Mouse (Mus musculus) intestine, postnatal 0 days (tissue): ENCODE measurements around the gene Capn5. TPM values are rescaled to one million over a fixed set of nuclear protein-coding genes. Genes with fewer than 3 reads are reported as not detected.

Experiments used
- ATAC-seq: fragments of 200-750 bp; cut with Nextera tagmentation; 2 replicates; pipeline ENCODE4 v1.8.0; 2017; ENCODE audit warnings: mild to moderate bottlenecking, moderate TSS enrichment, moderate library complexity
- H3K27ac ChIP-seq: fragments of 300-500 bp; sonication (generic); 2 replicates; pipeline ENCODE4 v1.5.1; 2014; ENCODE audit warnings: mild to moderate bottlenecking, low read depth, low read length, moderate library complexity
- H3K27me3 ChIP-seq: fragments of 300-500 bp; sonication (generic); replicated peaks from 2 replicates; pipeline ENCODE4 v1.6.1; 2014; ENCODE audit warnings: low read length, mixed read lengths; ENCODE audit not compliant: control insufficient read depth, insufficient read depth
- H3K36me3 ChIP-seq: fragments of 300-500 bp; sonication (generic); 2 replicates; pipeline ENCODE4 v1.6.1; 2014; ENCODE audit warnings: mild to moderate bottlenecking, moderate library complexity; ENCODE audit not compliant: control insufficient read depth, insufficient read depth
- H3K4me1 ChIP-seq: fragments of 300-500 bp; sonication (generic); replicated peaks from 2 replicates; pipeline ENCODE4 v1.6.1; 2014; ENCODE audit warnings: antibody characterized with exemption, low read length, mixed read lengths; ENCODE audit not compliant: control insufficient read depth, insufficient read depth
- H3K4me2 ChIP-seq: fragments of 300-500 bp; sonication (generic); replicated peaks from 2 replicates; pipeline ENCODE4 v1.6.1; 2014; ENCODE audit warnings: low read depth, mild to moderate bottlenecking, moderate library complexity
- H3K4me3 ChIP-seq: fragments of 300-500 bp; sonication (generic); 2 replicates; pipeline ENCODE4 v1.5.1; 2014; ENCODE audit warnings: low read depth, low read length
- H3K9ac ChIP-seq: fragments of 300-500 bp; sonication (generic); 2 replicates; pipeline ENCODE4 v1.6.1; 2014; ENCODE audit warnings: mild to moderate bottlenecking, low read depth, low read length
- H3K9me3 ChIP-seq: fragments of 300-500 bp; sonication (generic); 2 replicates; pipeline ENCODE4 v1.6.1; 2016; ENCODE audit warnings: mixed run types; ENCODE audit not compliant: control insufficient read depth
- CTCF ChIP-seq: sonication (generic); IDR thresholded peaks from 2 replicates; pipeline ENCODE4 v1.5.1; 2016; ENCODE audit warnings: low read depth, mild to moderate bottlenecking, control low read depth, antibody characterized with exemption, moderate library complexity
- WGBS: fragments of 180-500 bp; shearing (Covaris S2); extraction: QIAGEN DNeasy Blood & Tissue Kit; methylation state at CpG from one replicate; pipeline ENCODE4 v1.1.7; 2014; 5-methylcytosine and 5-hydroxymethylcytosine counted together
- polyA plus RNA-seq: library from polyadenylated mRNA; unstranded; fragments of >200 nt; fragmentation: Nextera tagmentation; extraction: Ambion mirVana; gene quantifications from 2 replicates; pipeline ENCODE4 v1.2.1, GENCODE M21; 2015

Capn5 gene
- polyA plus RNA-seq, 1 experiment from 2014 or later, result 3.3 TPM

DNA sequence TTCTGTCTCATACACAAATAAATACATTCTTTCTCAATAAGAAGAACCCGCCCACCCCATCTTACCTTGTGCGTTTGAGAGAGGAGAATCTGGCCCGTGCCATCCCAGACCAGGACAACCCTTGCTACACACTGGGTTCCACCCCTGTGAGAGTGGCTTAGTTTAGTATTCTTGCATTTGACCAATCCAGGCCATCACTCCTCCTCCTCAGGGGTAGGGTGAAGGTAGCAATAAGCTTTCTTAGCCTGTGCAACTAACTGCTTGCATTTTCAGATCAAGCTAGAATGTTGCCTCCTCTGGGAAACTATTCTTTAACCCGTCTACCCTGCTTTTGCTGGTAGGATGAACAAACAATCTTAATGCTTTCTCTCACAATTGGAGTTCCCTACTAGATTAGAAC is 21.3 kb upstream of the Capn5 start, which contains the start of gene B3gnt6:
TSS of gene B3gnt6 (minus strand) at position 101 of the 400 bp plus-strand sequence.
- TF ChIP-seq CTCF, result no peak
- Histone ChIP-seq H3K9ac (no peak within 1 kb of the TSS), H3K4me2 (no peak within 1 kb of the TSS), H3K9me3 (no peaks in the 10 kb centered on the region), H3K4me1 (peaks cover 3% of the 10 kb centered on the region), H3K27ac (no peak within 1 kb of the TSS), H3K36me3 (no peaks in the 10 kb centered on the region), H3K27me3 (peaks cover 3% of the 10 kb centered on the region; the same call in 1 of the 2 replicates), H3K4me3 (no peak within 1 kb of the TSS)
- WGBS, result 91% methylated on average over 4 of the region's 4 CpGs
- no peak for ATAC-seq

DNA sequence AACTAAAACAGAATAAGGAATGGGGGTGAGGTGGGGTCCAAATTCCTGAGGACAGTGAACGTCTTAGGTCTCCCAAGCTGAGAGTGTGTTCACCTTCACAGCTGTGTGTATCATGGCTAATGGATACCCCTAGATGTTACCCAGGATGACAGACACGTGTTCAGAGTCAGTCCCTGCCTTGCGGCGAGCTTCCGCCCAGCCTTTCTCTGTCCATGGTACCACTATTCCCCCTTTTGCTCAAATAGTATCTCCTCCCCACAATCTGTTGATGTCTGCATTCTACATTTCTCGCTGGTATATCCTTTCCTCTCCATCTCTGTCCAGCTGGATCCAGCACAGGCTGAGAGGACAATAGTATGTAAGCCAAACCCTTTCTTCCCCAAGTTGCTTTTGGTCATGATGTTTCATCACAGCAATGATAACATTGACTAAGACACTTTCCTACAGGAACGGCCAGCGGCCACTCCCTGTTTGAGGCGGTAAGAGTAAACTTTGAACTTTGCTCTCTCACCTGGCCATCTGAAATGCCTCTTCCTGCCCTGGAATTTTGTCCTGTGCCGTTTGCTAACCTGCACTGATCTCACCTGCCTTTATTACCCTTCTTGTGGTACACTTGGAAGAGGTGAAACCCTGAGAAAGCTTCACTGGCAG is 17.2 kb upstream of the Capn5 start:
- Histone ChIP-seq H3K27me3 (peaks cover 24% of the 10 kb centered on the region; the same call in 1 of the 2 replicates), H3K4me2 (no peak overlapping the region), H3K36me3 (no peaks in the 10 kb centered on the region), H3K4me3 (no peak overlapping the region), H3K27ac (no peak overlapping the region), H3K9ac (no peak overlapping the region), H3K9me3 (no peaks in the 10 kb centered on the region), H3K4me1 (peaks cover 14% of the 10 kb centered on the region)
- TF ChIP-seq CTCF, result no peak
- WGBS, result 19% methylated on average over 10 of the region's 10 CpGs
- ATAC-seq, result peak; percentile 75

DNA sequence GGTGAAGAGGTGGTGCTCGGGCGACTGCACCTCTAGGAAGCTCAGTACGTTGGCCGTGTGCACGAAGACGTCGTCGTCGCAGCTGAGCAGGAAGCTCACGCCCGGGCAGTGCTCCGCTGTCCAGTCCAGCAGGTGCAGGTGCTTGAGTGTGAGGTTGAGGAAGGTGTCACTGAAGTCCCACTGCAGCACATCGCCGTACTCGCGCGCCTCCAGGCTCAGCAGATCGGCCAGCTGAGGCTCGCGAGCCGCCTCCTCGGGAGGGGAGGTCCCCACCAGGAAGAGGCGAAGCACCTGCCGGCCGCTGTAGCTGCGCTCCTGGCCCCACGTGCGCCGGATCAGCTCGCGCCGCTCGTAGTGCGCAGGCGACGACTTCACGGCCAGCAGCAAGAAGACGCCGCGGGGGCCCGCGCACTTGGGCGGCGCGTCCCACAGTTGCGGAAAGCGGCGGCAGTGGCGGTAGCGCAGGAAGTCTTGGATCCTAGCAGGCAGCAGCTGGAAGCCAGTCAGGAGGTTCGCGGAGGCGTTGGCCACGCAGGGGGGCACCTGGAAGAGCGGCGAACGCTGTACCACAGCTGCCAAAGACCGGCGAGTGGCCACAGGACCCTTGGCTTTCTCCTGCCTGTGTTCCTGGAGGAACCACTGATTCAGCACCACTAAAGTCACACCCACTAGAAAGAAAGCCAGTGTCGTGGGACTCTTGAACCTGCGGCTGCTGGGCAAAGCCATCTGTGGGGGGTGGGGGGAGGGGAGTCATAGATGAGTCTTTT is 16.1 kb upstream of the Capn5 start:
- Histone ChIP-seq H3K27ac (no peak overlapping the region), H3K4me2 (peak overlapping the region; percentile 65), H3K4me3 (peak overlapping the region; percentile 29), H3K9ac (no peak overlapping the region; the same call in 1 of the 2 replicates), H3K27me3 (peaks cover 24% of the 10 kb centered on the region; the same call in 1 of the 2 replicates), H3K9me3 (no peaks in the 10 kb centered on the region), H3K4me1 (peaks cover 14% of the 10 kb centered on the region), H3K36me3 (no peaks in the 10 kb centered on the region)
- ATAC-seq, result peak; percentile 19
- WGBS, result 1% methylated on average over 61 of the region's 61 CpGs
- no peak for TF ChIP-seq CTCF

DNA sequence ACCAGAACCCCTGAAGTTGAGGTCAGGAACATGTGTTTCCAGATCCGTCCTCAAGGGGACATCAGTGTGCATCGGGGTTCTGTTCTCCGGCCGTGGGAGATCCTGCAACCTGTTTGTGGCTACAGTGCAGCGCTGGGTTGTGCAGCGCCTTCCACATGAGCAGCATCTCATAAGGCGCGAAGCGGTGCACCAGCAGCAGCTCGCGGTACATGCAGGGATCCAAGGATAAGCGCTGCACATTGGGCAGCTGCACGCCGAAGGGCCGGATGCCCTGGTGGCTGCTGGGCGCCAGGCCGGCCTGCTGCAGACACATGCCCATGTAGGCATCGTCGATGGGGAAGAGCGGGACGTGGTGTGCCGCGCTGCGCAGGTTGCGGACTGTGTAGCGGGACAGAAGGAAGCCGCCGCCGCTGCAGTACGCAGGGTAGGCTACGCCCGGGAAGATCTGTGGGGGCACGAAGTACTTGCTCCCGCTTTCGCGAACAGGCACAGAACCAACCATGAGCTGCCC is 15.5 kb upstream of the Capn5 start:
- Histone ChIP-seq H3K4me3 (peak overlapping the region; percentile 29), H3K9me3 (no peaks in the 10 kb centered on the region), H3K4me1 (peaks cover 14% of the 10 kb centered on the region), H3K36me3 (no peaks in the 10 kb centered on the region), H3K9ac (no peak overlapping the region; the same call in 1 of the 2 replicates), H3K27ac (no peak overlapping the region), H3K4me2 (peak overlapping the region; percentile 65), H3K27me3 (peaks cover 24% of the 10 kb centered on the region; the same call in 1 of the 2 replicates)
- peak; percentile 73 for TF ChIP-seq CTCF
- ATAC-seq, result peak; percentile 22
- WGBS, result 3% methylated on average over 36 of the region's 36 CpGs

GRCm38 (mm10) chr7:98191571-98192250 is 13.6 kb upstream of the Capn5 start:
- H3K27me3 ChIP-seq, result peaks cover 24% of the 10 kb centered on the region; the same call in 1 of the 2 replicates
- peak; percentile 83 for TF ChIP-seq CTCF
- ATAC-seq, result no peak
- 64% methylated on average over 17 of the region's 17 CpGs for WGBS
- no peak overlapping the region for H3K4me2 ChIP-seq
- no peaks in the 10 kb centered on the region for H3K36me3 ChIP-seq
- no peak overlapping the region for H3K27ac ChIP-seq
- H3K4me1 ChIP-seq, result peaks cover 14% of the 10 kb centered on the region
- no peak overlapping the region for H3K9ac ChIP-seq
- H3K4me3 ChIP-seq, result no peak overlapping the region
- H3K9me3 ChIP-seq, result no peaks in the 10 kb centered on the region

GRCm38 (mm10) chr7:98190578-98190977 is 12.5 kb upstream of the Capn5 start:
- ATAC-seq, result no peak
- Histone ChIP-seq H3K27ac (no peak overlapping the region), H3K36me3 (no peaks in the 10 kb centered on the region), H3K27me3 (peaks cover 24% of the 10 kb centered on the region; the same call in 1 of the 2 replicates), H3K4me3 (no peak overlapping the region), H3K9ac (no peak overlapping the region), H3K4me2 (no peak overlapping the region), H3K9me3 (no peaks in the 10 kb centered on the region), H3K4me1 (peaks cover 14% of the 10 kb centered on the region)
- 90% methylated on average over 1 of the region's 1 CpGs for WGBS
- TF ChIP-seq CTCF, result peak; percentile 50
